Mouse (Mus musculus): ENCODE results near the gene Ssbp4.
A peak's percentile ranks its signal among the peaks of the same experiment; 100 is the strongest.
"Not testable (repeated sequence)": the region's sequence is repeated elsewhere in the genome, so short reads cannot be mapped to it uniquely, and the experiment has no call there.

Ssbp4 gene

DNA sequence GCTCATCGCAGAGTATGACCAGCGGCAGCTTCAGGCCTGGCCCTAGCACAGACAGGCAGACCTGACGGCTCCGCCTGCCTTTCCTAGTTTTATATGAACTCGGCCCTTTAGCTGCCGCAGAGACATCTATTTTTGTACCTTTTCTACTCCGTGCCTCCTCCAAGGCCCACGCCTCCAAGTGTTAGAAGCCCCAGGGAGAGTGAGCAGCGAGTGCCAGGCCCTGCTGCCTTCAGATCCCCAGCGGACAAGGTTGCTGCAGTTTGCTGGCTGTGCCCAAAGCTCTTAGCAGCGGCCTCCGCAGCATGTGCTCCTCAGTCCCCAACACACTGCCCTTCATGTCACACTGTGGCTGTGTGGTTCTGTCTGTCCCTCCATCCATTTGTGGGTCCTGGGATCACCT lies 17.1 kb downstream of the Ssbp4 start:
- peak in 1 of 2 experiments; percentile 39 for DNase-seq (ENCODE audit: low spot score in 2 of 2)

DNA sequence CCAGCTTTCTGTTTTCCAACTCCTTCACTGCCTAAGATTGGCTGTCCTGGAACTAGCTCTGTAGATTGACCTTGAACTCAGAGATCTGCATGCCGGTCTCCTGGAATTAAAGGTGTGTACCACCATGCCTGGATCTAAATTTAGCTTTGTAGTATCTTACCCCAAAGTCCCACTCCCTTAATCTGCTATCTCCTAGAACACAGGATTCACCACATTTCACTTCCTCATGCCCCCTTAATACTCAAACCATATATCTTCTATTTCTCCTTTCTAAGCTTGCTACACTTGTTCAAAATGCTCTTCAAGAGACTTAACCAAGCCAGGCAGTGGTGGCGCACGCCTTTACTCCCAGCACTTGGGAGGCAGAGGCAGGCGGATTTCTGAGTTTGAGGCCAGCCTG lies 20.7 kb downstream of the Ssbp4 start:
- not testable (repeated sequence) for DNase-seq (ENCODE audit: low spot score in 2 of 2)

DNA sequence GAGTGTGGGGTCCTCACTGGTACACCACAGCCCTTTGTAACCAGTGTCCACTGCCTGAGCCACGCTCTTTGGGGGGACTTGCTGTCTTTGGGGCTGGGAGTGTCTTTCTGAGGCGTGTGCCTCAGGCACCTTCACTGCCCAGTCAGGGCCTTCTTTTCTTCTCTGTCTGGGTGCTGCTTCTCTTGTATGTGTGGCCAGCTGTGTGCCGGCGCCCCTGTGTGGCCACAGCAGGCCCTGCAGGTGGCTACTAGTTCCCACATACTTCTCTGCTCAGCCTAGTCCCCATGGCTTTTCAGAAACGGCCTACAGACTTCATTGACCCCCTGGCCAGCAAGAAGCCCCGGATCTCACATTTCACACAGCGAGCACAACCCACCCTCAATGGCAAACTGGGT lies 23.4 kb downstream of the Ssbp4 start:
- DNase-seq (ENCODE audit: low spot score in 2 of 2) = peak in 1 of 2 experiments; percentile 73

DNA sequence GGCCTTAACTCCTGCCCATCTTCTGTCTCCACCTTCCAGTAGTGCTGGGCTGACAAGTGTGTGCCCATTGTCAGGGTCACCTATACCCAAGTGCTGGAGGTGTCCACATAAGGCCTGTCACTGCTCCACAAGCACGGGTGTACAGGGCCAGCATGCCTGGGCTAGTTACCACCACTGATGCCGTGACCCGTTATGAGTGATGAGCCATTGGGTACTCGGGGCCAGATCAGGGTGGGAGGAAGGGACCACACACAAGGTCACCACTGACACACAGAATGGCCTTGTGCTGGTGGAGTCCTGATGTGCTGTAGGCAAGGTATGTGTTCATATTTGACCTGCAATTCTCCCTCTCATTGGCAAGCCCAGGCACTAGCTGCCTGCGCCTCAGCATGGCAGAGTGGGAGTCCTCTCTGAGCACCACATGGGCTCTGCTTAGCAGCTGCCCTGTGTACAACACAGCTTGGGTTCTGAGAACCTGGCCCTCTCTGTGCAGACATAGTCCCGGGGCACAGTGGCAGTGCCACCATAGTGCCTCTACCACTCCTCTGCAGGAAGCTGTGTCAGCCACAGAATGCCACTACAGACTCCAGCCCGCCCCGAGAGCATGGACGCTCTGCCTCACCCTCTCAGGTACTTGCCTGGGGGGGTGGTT lies 23.9 kb downstream of the Ssbp4 start:
- no peak for DNase-seq (ENCODE audit: low spot score in 2 of 2)

DNA sequence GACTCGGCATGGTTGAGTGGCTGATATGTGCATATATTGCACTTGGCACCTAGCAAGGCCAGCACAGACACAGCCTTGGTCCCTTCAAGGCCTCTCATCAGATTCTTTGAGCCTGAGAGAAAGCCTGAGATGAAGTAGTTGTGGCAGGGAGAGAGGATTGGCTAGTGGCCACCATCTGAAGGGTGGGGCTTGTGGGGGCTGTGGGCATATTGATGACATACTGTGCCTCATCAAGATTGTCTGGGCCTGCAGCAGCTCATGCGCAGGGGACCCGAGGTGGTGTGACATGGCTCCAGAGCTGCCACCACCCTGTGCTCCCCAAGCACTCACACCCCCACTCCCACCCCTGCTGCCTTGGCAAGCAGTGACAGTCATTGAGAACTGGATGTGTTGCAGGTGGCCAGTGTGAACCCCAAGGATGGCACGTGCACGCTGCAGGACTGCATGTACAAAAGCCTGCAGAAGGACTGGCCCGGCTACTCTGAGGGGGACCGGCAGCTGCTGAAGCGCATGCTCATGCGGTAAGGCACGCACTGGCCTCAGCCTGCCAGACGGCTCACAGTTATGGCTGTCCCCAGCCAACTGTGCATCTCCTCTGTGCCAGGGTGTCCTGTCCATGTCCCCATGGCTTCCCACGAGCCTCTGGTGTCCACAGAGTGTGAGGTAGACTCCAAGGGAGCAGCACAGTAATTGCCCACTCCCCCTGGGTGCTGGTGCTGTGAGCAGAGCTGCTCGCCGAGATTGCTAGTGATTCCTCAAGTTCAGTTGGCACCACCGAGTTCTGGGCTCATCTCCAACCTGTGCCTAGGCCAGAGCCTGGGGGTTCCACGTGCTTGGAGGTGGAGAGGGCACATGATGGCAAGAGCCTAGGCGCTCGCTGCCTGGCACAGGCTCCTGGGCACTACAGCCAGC lies 24.9 kb downstream of the Ssbp4 start:
- peak in 1 of 2 experiments; percentile 63 for DNase-seq (ENCODE audit: low spot score in 2 of 2)

DNA sequence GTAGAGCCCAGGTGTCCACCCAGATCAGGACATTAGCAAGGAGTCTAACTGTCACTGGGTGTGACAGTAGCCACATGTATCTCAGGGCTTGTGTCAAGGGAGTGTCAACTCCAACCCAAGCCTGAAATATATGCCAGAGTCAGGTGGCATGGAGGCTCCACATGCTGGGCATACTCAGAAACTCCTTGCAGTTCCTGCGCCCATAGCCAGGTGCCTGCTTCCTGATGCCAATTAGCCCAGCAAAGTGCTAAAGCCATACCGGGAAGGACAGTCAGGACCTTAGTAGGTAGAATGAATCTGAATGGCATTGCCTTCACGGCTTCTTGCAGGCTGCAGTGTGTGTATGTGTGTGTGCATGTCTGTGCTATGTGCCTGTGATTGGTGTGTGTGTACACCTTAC lies 31.5 kb downstream of the Ssbp4 start:
- DNase-seq (ENCODE audit: low spot score in 2 of 2) = no peak

DNA sequence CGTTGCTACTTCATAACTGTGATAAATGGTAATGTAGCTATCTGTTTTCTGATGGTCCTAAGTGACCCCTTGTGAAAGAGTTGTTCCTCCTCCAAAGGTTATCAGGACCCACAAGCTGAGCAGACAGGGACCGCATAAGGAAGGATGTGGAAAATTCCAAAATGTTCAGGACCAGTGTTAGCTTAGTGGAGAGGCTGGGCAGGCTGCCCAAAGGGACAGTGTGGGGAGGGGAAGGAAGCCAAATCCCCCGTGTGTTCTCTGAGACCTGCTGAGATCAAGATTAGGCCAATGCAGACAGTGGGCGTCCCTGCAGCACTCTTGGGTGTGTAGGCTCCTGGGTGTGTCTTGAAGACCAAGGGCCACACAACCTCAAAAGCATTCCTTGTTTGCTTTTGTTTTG lies 33.8 kb downstream of the Ssbp4 start:
- peak in 1 of 2 experiments; percentile 55 for DNase-seq (ENCODE audit: low spot score in 2 of 2)

DNA sequence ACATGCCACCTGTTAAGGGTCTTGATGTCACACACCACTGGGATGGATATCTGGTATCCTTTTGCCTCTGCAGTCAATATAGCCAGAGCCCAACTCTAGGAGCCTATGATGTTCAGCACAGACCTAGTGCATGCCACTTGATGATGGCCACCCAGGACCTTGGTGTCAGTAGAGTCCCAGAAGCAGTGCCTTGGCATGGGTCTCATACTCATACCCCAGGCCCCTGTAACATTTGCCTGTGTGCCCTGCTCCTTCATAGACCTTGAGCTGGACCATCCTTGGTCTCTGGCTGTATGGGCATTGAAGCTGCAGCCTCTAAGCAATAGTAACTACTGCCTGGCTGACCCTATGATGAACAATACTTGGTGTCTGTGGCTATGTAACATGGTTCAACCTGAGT lies 34.4 kb downstream of the Ssbp4 start:
- no peak for DNase-seq (ENCODE audit: low spot score in 2 of 2)

DNA sequence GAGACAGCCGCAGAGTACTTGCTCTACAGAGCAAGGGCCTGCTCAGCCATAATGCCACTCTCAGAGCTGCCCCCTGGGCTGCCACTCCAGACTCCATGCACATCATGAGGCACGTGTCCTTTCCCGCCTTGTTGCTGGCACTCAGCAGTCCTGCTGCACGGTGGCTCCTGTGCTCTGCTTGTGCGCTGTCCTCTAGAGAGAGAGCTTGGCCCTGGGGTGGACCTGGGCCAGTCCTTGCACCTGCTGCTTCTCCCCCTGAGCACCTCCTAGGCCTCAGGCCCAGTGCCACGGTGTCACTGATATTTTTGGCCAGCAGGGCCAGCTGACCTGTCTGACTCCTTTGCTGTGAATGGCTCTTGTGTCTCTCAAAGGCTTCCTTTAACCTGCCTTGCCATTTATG lies 37.7 kb downstream of the Ssbp4 start:
- DNase-seq (ENCODE audit: low spot score in 2 of 2) = no peak

DNA sequence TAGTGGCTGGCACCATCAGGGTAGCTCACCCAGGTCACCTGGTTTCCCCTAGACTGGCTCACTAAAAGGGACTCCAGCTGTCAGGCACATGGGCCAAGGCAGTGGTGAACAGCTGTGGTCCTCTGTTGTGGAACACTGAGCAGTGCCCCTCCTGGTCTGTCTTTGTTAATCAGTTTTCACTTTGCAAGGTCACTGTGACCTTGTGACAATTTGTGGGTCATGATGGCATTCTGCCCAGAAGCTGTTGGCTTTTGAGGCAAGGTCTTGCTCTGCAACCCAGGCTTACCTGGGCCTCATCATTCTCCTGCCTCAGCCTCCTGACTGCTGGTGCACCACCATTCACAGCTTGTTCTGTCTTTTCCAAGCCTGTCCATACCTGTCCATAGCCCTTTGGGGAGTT lies 38.3 kb downstream of the Ssbp4 start:
- no peak for DNase-seq (ENCODE audit: low spot score in 2 of 2)

DNA sequence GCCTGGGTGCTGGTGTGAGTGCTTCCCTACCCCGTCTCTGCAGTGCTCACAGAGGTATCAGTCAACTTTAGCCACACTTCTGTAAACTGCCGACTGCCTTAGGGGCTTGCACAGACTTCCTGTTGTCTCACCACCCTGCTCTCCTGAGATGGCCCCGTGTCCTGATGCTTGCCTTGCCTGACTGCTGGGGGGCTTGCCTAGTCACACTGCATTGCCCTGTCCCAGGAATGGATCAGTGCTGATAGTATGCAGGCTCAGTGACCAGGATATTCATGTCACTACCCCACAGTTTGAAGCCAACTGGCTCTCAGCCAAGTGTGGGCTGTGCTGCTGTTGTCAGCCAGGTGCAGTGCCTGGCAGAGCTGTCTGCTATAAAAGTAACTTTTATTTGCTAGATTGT lies 43.1 kb downstream of the Ssbp4 start:
- DNase-seq (ENCODE audit: low spot score in 2 of 2) = no peak

DNA sequence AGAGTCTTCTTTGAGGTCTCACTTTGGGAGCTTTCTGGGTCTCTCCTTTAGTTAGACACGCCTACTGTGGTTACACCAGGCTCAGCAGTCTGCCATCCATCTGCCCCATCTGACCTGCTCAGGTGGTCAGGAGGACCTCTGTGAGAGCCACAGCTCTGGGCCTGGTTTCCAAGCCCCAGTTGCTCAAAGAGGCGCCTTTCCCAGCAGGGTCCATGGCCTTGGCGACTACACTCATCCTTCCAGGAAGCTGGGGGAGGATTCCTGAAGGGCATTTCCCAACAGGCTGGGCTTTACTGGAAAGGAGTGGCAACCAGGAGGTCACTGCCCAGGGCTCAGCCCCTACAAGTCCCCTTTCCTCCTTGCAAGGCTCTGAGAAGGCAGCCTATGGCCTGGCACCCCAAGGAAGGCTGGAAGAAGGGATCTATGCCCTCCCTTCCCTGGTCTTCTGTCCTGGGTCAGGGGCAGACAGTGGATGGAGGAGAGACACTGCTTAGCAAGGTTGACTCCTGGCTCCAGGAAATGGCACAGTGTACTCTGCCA lies 43.9 kb downstream of the Ssbp4 start:
- no peak for DNase-seq (ENCODE audit: low spot score in 2 of 2)

DNA sequence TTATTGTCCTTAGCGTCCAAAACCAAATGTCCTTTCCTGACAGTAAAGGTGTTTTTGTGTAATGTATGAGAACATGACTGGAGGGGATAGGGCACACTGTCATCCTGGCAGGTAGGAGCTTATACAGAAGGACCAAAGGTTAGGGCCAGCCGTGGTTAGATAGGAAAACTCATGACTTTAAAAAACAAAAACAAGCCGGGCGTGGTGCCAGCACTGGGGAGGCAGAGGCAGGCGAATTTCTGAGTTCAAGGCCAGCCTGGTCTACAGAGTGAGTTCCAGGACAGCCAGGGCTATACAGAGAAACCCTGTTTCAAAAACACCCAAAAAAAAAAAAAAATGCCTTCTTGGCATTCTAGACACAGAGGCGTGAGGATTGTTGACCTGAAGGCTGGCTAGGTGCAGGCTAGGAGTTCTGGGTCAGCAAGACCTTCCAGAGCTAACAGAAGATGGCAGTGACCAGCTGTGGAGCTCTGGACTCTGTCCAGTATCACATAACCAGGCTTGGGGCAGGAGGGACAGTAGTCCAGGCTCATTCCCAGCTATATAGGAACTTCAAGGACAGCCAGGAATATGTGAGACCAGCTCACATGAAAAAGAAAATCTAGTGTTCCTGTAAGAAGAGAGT lies 44.8 kb downstream of the Ssbp4 start:
- no peak for DNase-seq (ENCODE audit: low spot score in 2 of 2)

DNA sequence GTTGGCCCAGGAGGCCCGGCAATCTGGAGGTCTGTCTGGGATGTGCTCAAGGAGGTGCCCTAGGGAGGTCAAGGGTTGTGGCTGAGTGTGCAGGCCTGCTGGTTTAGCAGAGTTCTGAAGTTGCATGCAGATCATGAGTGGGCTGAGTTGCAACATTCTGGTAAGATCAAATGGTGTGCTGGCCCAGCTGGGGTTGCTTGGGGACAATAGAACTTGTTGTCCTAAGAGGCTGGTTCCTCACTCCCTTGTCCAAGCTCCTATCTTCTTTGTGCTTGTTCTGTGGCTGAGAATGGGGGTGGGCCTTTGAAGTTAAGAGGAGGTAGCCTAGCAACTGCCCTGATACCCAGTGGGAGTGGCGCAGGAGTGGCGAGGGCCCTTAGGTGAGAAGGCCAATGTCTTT lies 45.9 kb downstream of the Ssbp4 start:
- no peak for DNase-seq (ENCODE audit: low spot score in 2 of 2)

DNA sequence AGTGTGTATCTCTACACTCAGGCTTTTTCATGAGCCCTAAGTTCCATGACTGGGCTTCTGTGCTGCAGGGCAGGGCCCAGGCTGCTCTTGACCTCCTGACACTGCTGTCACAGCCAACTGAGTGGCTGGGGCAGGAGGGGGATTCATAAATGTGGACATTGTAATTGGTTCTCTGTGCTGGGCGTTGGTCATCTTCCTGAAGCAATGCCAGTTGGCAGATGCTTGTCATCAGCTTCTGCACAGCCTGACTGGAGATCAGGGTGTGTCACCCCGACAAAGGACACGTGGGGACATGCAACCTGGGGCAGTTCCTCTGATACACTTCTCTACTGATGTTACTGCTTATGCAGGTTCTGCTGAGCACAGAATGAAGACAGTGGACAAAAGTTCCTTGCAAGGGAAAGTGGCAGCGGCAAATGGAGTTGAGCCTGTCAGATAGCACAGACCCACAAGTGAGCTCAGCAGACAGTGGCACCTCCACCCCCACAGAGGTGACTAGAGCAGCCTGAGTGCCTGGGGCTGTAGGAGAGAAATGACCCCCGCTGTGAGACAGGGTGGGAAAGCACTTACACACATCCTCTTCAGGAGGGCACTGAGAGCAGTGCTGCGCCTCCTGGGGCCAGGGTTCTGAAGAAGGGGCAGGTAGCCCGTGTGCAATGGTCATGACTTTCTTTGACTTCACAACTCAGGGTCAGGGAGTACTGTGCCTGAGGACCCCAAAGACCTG lies 46.7 kb downstream of the Ssbp4 start:
- no peak for DNase-seq (ENCODE audit: low spot score in 2 of 2)

DNA sequence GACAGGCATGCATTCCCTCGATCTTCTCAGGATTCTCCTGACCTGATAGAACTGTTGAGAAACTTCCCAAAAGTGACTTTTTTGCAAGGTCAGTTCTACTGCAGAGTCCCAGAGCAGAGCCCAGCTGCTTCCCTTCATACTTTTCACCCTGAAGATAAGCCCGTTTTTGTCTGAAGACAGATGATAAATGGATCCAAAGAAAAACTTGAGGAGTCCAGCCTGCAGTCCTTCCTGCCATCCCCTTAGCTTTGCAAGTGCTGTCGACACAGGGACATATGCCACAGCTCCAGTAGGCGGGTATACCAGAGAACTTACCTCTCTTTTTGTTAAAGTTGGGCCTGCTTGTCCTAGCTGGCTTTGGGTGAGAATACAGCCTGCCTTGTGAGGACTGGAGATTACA lies 47.3 kb downstream of the Ssbp4 start:
- no peak for DNase-seq (ENCODE audit: low spot score in 2 of 2)

DNA sequence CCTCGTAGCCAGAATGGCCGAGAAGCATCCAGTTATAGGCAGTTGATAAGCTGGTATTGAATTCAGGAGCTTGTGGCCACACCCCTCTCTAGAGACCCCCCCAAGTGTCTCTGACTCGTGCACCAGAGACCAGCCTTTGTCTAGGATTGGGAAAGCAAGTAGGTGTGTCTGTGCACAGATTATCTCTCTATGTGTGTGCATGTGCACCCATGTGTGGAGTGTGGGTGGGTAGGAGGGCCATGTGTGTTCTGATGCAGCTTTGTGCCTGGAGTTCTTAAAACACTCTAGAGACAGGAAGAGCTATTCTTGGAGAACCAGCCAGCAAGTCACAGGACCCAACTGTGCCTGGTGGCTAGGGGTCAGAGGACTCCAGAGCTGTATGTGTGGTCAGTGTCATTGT lies 48.1 kb downstream of the Ssbp4 start:
- DNase-seq (ENCODE audit: low spot score in 2 of 2) = no peak

DNA sequence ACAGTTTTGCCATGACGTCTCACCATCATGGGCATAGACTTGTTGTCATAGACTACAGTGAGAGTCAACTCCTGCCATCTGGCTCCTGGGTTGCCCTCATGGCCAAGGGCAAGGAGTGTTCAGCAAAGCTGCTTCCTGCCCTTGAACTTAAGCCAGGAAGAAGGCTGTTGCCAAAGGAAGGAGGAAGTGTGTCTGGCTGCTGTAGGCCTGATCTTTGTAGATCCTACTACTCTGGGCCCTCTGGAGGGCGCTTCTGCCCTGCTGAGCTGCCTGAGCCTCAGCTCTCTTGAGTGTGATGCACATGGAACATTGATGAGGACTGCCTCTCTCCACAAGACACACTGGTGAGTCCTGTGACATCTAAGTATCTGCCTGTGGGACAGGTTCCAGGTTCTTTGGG lies 48.6 kb downstream of the Ssbp4 start:
- peak; percentile 65 to 75 for DNase-seq (ENCODE audit: low spot score in 2 of 2)

DNA sequence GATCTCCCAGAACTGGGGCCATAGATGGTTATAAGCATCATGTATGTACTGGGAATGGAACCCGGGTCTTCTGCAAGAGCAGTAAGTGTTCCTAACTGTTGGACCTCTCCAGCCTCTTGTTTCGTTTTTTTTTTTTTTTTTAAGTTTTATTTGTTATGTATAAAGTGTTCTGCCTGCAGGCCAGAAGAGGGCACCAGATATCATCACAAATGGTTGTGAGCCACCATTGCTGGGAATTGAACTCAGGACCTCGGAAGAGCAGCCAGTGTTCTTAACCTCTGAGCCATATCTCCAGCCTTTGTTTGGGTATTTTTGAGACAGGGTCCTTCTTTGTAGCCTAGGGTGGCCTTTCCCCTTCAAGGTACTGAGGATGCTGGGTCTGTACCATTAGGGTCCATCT lies 49.7 kb downstream of the Ssbp4 start:
- no peak for DNase-seq (ENCODE audit: low spot score in 2 of 2)

DNA sequence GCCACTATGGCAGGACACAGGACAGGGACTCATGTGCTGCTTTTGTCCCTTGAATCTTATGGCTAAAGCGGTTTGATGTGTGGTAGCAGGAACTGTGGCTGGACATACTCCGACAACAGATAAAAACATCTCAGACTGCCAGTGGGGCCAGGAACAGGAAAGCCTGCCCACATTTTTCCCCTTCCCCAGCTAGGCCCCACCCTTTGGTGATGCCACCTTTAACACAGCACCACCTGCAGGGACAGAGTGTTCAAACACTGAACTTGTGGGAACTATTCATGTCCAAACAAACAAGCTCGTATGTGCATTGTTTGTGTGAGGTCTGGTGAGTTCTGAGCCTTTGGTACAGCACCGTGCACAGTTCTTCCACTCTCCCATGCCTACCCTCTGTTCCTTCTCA lies 50.3 kb downstream of the Ssbp4 start:
- no peak for DNase-seq (ENCODE audit: low spot score in 2 of 2)

DNA sequence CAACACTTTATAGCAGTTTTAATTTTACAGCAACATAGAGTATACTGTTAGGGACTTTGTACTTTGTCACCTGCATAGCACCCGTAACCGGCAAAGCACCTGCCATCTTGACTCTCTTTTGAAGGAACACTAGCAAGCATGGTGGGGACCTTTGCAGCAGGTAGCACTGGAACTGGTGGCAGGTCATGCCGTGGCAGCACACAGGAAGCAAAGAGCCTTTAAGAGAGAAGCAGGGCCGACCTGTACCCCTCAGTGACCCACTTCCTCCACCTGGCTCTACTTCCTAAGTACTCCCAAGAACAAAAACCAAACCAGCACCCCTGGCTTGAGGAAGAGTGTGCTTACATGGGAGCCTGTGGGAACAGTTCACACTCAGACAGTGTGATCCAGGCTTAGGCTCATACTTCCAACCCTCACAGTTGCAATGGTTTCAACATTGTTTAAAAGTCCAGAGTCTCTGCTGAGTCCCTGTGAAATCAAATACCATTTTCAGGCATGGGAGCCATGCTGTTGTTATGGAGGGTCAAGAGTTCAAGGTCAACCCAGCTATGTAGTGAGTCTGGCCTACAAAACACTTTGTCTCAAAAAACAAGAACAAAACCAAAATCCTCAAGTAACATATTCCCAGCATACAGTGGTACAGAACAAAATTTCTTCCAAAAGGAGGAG lies 53.5 kb downstream of the Ssbp4 start:
- no peak for DNase-seq (ENCODE audit: low spot score in 2 of 2)
